Mouse (Mus musculus): ENCODE measurements around the gene Atrnl1.
"Not testable (repeated sequence)": the region's sequence is repeated elsewhere in the genome, so short reads cannot be mapped to it uniquely, and the experiment has no call there.

The Atrnl1 gene

GRCm38 (mm10) chr19:57611291-57612178, 701 bp downstream of the Atrnl1 start:
- peak; percentile 49 to 50 for DNase-seq

- DNase-seq = peak in 1 of 2 experiments; percentile 8
Observed at GRCm38 (mm10) chr19:57612179-57612472, 1.3 kb downstream of the Atrnl1 start.

- no peak for DNase-seq
Observed at GRCm38 (mm10) chr19:57615972-57616621, 5.3 kb downstream of the Atrnl1 start.

- no peak for DNase-seq
Observed at GRCm38 (mm10) chr19:57619088-57619487, 8.3 kb downstream of the Atrnl1 start.

DNA sequence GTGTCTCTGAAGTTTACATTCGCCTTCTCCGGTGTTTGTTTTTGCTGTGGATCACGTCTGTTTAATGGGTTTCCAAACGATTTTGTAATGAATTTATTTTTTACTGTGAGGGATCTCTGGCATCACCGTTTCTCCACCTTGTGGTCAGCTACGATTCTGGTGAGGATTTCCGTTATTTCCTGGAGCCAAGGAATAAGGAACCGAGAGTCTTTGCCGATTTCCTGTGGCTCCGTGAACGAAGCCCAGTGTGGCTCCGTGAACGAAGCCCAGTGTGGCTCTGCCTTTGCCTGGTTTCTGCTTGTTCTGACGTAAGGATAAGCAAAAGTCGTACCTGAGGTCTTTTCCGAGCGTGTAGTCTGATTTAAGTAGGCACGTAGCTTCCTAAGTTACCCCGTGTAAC, 11.0 kb downstream of the Atrnl1 start:
- DNase-seq = no peak

DNA sequence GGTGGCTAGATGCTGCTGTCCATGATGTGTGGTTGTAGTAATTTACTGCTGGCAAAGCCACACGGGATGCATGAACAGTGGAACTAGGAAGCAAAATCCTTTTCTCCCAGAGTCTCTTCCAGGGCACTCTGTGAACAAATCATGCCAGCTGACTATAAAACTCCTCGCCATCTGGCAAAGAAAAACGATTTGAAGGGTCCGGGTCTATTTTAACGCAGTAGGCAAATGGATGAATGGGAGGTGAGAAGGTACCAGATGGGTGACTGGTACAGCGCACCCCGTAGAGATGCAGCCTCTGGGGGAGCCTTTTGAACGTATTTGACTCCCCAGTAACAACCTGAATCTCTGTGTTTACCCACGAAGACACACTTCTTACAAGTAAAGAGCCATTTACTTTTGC, 14.9 kb downstream of the Atrnl1 start:
- DNase-seq = no peak

GRCm38 (mm10) chr19:57627251-57627650, 16.4 kb downstream of the Atrnl1 start:
- DNase-seq = no peak

- DNase-seq = peak in 1 of 2 experiments; percentile 12
Observed at GRCm38 (mm10) chr19:57642536-57642935, 31.7 kb downstream of the Atrnl1 start.

GRCm38 (mm10) chr19:57642980-57643379, 32.1 kb downstream of the Atrnl1 start:
- no peak for DNase-seq

GRCm38 (mm10) chr19:57648202-57648943, 37.5 kb downstream of the Atrnl1 start:
- DNase-seq = no peak

DNA sequence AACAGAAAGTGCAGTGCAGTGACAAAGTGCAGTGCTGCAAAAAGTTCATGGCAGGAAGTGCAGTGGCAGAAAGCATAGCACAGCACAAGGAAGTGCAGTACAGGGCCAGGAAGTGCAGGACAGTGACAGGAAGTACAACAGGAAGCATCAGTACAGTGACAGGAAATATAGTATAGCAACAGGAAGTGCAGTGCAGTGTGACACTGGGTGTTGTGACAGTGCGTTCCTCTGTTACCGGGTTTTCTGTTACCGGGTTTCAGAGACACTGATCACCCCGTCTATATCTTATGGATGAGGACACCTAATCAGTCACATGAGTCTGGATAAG, 38.1 kb downstream of the Atrnl1 start:
- DNase-seq = no peak

DNA sequence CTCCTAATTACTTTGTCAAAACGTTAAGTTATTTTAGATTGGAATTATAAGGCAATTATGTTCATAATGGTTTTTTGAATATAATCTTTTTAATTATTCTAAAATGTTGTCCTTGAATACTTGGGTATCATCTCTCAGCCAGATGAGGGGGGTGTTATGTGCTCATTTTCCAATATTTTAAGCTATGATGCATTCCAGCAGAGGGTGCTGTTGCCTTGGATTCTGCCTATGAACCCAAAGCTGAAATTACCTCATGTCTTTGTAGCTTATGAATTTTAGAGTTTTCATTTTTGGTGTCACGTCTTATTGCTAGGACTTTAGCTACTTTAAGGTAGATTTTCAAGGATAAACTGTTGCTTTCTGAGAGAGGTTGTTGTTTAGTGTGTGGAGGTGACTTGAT, 44.2 kb downstream of the Atrnl1 start:
- peak; percentile 49 to 76 for DNase-seq

- DNase-seq = peak in 1 of 2 experiments; percentile 34
Observed at GRCm38 (mm10) chr19:57655491-57655890, 44.7 kb downstream of the Atrnl1 start.

- no peak for DNase-seq
Observed at GRCm38 (mm10) chr19:57657426-57658087, 46.7 kb downstream of the Atrnl1 start.

DNA sequence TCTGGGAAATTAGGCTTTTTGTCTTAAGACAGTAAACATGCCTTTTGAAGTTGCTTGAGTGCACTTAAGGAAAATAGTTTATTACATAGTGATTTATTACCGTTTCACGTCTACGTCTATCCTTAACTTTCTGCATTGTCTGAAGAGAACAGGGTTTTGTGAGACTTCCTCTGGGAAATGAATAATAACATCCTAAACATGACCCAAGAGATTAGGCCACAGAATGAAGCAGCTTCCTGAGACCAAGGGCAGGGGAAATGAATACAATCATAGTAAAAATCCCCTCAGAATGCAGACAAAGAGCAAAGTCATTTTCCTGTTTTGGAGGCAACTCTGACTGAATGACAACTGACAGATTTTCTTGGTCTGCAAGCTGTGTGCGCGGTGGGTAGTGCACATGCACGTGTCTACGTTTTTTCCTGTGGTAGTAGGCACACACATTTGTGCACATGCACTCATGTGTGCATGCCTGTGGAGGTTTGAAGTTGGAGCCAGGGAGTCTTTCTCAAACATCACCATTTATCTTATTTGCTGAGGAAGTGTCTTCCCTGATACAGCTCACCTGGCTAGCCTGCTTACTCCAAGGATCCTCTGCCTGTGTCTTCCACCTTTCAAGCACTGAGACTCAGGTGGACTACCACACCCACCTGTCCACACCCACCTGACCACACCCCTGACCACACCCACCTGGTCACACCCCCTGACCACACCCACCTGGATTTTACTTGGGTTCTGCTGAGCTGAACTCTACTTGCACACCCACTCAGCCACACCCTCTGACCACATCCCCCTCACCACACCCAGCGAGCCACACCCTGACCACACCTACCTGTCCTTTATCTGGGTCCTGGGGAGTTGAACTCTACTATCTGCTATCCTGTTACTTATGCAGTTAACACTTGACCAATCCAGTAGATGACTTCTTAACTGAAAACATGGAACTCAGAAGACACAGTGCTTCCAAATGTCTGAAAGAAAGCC, 47.6 kb downstream of the Atrnl1 start:
- no peak for DNase-seq

DNA sequence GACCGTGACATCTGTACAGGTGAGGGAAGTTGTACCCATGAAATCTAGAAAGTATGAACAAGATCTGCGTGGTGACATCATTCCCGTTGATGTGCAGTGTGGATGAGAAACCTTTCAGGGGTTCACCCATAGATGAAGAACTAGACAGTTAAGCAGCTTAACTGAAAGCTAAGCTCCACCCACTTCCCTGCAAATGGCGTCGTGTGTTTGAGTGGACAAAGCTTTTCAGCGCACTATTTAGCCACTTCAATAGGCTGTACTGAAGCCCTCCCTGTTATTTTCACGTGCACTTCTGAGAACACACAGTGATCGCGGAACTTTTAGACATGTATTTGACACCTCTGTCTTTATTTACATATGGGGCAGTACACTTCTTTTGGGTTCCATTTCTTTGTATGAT, 56.2 kb downstream of the Atrnl1 start:
- DNase-seq = no peak

- no peak for DNase-seq
Observed at GRCm38 (mm10) chr19:57667946-57668345, 57.1 kb downstream of the Atrnl1 start.

- no peak for DNase-seq
Observed at GRCm38 (mm10) chr19:57679455-57679854, 68.6 kb downstream of the Atrnl1 start.

DNA sequence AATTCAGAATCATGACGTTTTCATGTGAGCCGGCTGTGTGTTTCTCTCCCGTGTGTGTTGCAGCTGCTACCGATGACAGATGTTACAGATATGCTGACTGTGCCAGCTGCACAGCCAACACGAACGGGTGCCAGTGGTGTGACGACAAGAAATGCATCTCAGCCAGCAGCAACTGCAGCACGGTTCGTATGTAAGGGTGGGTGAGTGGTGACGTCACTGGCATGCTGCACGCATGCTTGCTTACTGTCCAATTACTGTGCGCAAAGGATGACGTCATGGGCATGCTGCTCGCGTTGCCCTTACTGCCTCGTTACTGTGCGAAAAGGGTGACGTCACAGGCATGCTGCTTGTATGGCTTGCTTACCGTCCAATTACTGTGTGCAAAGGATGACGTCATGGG, 75.8 kb downstream of the Atrnl1 start:
- DNase-seq = no peak

DNA sequence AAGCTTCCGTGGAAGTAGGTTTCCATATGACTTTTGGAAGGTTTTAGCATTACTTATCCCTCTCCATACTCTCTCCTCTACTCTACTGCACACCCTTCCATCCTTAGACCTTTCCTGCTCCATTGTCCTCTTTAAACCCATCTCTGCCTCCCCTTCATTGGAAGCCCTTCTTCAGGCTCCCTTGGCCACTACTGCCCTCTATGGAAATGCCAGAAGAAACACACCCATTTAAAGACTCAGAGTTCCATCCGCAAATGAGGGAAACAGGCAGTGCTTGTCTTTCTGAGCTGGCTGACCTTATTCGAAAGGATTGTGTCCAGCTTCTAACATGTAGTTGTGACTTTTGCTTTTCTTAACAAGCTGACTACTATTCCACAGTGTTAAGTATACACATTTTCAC, 81.7 kb downstream of the Atrnl1 start:
- no peak for DNase-seq

DNA sequence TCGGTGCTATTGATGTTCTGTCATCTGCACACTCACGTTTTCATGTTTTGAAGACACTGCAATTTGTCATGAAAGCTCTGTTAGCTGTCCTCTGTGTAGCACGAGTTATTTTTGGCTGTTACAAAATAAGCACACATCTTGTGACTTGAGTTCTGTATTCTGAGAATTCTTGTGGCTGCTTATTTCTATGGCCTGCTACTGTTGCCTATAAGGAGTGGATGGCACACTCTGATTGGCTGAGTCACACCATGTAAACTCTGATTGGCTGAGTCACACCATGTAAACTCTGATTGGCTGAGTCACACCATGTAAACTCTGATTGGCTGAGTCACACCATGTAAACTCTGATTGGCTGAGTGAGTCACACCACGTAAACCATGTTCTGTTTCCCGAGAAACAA, 85.9 kb downstream of the Atrnl1 start:
- not testable (repeated sequence) for DNase-seq

GRCm38 (mm10) chr19:57713138-57713537, 102.3 kb downstream of the Atrnl1 start:
- DNase-seq = no peak

Measured in cerebellum, postnatal 25 days (tissue).